Mouse (Mus musculus): Measurements from ENCODE around the gene Foxc1. TPM values are rescaled to one million over a fixed set of nuclear protein-coding genes. Genes with fewer than 3 reads are reported as not detected.
A peak's percentile ranks its signal among the peaks of the same experiment; 100 is the strongest.

The Foxc1 gene
- polyA plus RNA-seq, 1 experiment = 0.35 TPM

DNA sequence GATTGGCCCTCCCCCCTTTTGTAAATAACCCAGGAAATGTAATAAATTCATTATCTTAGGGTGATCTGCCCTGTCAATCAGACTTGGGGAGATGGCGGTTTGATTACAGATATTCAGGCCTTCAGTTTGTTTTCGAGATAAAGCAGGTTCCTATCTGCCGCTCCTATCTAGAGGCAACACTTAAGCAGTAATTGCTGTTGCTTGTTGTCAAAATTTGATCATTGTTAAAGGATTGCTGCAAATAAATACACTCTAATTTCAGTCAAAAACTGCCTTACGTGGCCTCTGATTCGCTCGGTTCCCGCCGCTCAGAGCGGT, 3.9 kb downstream of the Foxc1 start:
- Histone ChIP-seq H3K27me3 (ENCODE audit: control insufficient read depth, insufficient read depth, low read length) (peaks cover 61% of the 10 kb centered on the region), H3K4me3 (ENCODE audit: low read depth, low read length) (no peak overlapping the region), H3K36me3 (ENCODE audit: control insufficient read depth, insufficient read depth, low read length) (no peaks in the 10 kb centered on the region; the same call in 1 of the 2 replicates), H3K4me1 (ENCODE audit: control insufficient read depth, insufficient read depth, insufficient read length, low read length) (peaks cover 21% of the 10 kb centered on the region), H3K27ac (ENCODE audit: insufficient read depth, low read depth, low read length) (no peak overlapping the region)
- 19% methylated on average over 9 of the region's 9 CpGs for WGBS
- TF ChIP-seq CTCF (IDR thresholded peaks at IDR 0.05; ENCODE audit: extremely low read depth, insufficient read length, insufficient replicate concordance, low read depth, low read length) (no peak), POLR2A (IDR thresholded peaks at IDR 0.05; ENCODE audit: low read depth, low read length) (no peak)

DNA sequence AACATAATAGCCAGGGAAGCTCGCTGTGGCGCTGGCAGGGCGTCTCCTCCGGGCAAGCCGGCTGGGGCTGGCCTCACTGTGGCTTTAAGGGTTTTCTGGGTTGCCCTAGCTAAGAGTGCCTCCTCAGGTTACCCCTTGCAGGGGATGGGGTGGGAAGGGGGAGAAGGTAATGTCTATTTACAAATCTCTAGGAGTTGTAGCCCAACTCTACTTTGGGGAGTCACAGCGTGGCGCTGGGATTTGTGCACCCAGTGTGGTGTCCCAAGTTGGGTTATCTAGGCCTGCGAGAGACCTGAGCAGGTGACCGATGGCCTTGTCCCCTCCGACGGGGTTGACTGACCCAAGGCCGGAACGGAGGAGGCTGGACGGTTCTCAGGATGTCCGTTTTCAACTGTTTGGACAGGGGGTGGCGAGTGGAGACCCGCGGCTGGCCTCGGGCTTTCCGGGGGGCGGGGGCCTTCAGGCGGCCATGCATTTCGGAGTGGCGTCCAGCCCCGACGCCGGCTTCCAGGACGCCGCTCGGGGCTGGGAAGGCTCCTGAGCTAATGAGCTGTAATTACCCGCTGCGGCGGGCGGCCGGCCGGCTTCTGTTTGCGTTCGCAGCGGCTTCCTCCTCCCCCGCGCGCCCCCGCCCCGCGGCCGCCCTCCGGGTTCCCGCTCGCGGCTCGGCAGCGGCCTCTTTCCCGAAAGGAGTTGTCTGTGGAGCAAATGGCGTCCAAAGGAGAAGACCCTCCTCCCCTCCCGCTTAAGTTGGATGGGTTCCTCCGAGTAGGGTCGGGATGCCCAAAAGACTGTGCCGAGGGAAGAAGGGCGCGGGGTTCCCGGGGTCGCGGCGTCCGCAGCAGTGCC, 4.5 kb downstream of the Foxc1 start:
- TF ChIP-seq CTCF (IDR thresholded peaks at IDR 0.05; ENCODE audit: extremely low read depth, insufficient read length, insufficient replicate concordance, low read depth, low read length) (no peak), POLR2A (IDR thresholded peaks at IDR 0.05; ENCODE audit: low read depth, low read length) (no peak)
- H3K4me1 ChIP-seq (ENCODE audit: control insufficient read depth, insufficient read depth, insufficient read length, low read length) = peaks cover 21% of the 10 kb centered on the region
- H3K27me3 ChIP-seq (ENCODE audit: control insufficient read depth, insufficient read depth, low read length) = peaks cover 55% of the 10 kb centered on the region
- H3K4me3 ChIP-seq (ENCODE audit: low read depth, low read length) = peak overlapping the region; percentile 34
- 6% methylated on average over 65 of the region's 65 CpGs for WGBS
- peaks cover 3% of the 10 kb centered on the region; the same call in 1 of the 2 replicates for H3K36me3 ChIP-seq (ENCODE audit: control insufficient read depth, insufficient read depth, low read length)
- H3K27ac ChIP-seq (ENCODE audit: insufficient read depth, low read depth, low read length) = no peak overlapping the region

DNA sequence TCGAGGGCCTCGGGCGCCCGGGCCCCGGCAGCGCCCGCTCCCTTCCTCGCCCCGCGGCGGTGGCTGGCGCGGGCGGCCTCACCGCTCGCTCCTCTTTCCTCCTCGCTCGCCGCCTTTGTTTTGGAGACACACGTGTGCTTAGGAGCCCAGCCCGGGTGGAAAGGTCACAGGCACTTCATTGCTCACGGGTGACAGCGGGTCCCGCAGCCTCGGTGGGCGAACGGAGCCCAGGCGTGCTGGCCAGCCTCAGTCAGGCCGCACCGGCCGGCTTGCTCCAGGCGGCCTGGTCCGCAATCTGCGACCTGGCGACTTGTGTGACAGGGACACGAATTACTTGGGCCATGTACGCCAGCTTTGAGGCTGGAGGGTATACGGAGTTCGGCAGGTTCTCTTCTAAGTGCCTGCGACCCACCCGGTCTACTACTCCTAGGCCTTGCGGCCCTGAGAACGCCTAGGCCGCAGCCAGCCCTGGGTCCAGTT, 5.1 kb downstream of the Foxc1 start:
- Histone ChIP-seq H3K4me3 (ENCODE audit: low read depth, low read length) (peak overlapping the region; percentile 34; the same call in 1 of the 2 replicates), H3K27ac (ENCODE audit: insufficient read depth, low read depth, low read length) (no peak overlapping the region), H3K27me3 (ENCODE audit: control insufficient read depth, insufficient read depth, low read length) (peaks cover 49% of the 10 kb centered on the region), H3K36me3 (ENCODE audit: control insufficient read depth, insufficient read depth, low read length) (peaks cover 3% of the 10 kb centered on the region; the same call in 1 of the 2 replicates), H3K4me1 (ENCODE audit: control insufficient read depth, insufficient read depth, insufficient read length, low read length) (peaks cover 21% of the 10 kb centered on the region)
- 47% methylated on average over 44 of the region's 44 CpGs for WGBS
- TF ChIP-seq CTCF (IDR thresholded peaks at IDR 0.05; ENCODE audit: extremely low read depth, insufficient read length, insufficient replicate concordance, low read depth, low read length) = no peak
- no peak for TF ChIP-seq POLR2A (IDR thresholded peaks at IDR 0.05; ENCODE audit: low read depth, low read length)

DNA sequence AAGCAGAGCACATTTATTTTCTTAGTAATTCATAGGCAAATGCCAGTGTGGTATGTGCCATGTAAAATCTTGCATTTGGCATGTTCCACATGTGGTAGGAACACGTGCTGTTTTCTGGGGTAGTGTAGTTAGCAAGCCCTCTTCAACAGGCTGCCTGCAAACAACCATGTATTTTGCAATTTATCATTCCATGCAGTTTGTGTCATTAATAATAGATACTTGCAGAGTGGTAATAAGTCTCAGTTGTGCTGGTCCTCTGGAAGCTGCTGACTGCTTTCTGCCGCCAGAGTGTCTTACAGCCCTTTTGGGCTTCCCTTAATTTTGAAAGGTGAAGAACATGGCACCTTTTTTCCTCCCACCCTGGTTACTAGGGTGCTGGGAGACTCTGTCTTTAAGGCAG, 6.3 kb downstream of the Foxc1 start:
- Histone ChIP-seq H3K4me3 (ENCODE audit: low read depth, low read length) (no peak overlapping the region), H3K4me1 (ENCODE audit: control insufficient read depth, insufficient read depth, insufficient read length, low read length) (peaks cover 15% of the 10 kb centered on the region), H3K27ac (ENCODE audit: insufficient read depth, low read depth, low read length) (no peak overlapping the region), H3K27me3 (ENCODE audit: control insufficient read depth, insufficient read depth, low read length) (peaks cover 38% of the 10 kb centered on the region), H3K36me3 (ENCODE audit: control insufficient read depth, insufficient read depth, low read length) (peaks cover 5% of the 10 kb centered on the region; the same call in 1 of the 2 replicates)
- 93% methylated on average over 2 of the region's 2 CpGs for WGBS
- TF ChIP-seq CTCF (IDR thresholded peaks at IDR 0.05; ENCODE audit: extremely low read depth, insufficient read length, insufficient replicate concordance, low read depth, low read length) (no peak), POLR2A (IDR thresholded peaks at IDR 0.05; ENCODE audit: low read depth, low read length) (no peak)

DNA sequence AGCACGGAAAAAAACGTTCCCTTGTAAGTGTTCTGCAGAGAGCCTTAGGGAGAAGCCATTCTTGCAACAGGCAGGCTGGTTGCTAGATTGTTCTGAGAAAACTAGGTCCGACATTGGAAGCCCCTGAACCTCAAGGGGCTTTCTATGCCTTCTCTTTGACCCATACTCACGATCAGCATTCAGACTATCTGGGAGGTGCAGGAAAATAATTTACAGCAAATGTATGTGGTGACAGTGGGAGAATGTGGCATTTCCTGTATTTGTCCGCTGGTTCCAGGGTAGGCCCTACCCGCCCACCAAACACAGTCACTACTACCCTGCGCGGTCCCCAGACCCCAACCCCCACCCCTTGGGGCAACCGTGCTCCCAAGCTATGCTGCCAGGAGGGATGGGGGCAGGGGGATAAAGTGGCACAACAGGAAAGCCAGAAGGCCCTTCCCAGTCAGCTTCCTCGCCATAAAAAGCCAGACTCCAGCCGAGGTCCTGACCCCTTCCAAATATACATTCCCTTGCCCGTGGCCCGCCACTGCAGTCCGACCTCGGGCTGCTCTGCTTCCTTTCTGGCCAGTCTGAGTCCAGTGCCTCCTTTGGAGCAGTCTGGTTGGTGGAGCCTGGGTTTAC, 9.1 kb downstream of the Foxc1 start:
- peaks cover 14% of the 10 kb centered on the region for H3K27me3 ChIP-seq (ENCODE audit: control insufficient read depth, insufficient read depth, low read length)
- H3K36me3 ChIP-seq (ENCODE audit: control insufficient read depth, insufficient read depth, low read length) = peaks cover 17% of the 10 kb centered on the region
- no peak overlapping the region for H3K4me3 ChIP-seq (ENCODE audit: low read depth, low read length)
- TF ChIP-seq CTCF (IDR thresholded peaks at IDR 0.05; ENCODE audit: extremely low read depth, insufficient read length, insufficient replicate concordance, low read depth, low read length) = no peak
- TF ChIP-seq POLR2A (IDR thresholded peaks at IDR 0.05; ENCODE audit: low read depth, low read length) = no peak
- peaks cover 7% of the 10 kb centered on the region for H3K4me1 ChIP-seq (ENCODE audit: control insufficient read depth, insufficient read depth, insufficient read length, low read length)
- 86% methylated on average over 15 of the region's 15 CpGs for WGBS
- no peak overlapping the region for H3K27ac ChIP-seq (ENCODE audit: insufficient read depth, low read depth, low read length)

DNA sequence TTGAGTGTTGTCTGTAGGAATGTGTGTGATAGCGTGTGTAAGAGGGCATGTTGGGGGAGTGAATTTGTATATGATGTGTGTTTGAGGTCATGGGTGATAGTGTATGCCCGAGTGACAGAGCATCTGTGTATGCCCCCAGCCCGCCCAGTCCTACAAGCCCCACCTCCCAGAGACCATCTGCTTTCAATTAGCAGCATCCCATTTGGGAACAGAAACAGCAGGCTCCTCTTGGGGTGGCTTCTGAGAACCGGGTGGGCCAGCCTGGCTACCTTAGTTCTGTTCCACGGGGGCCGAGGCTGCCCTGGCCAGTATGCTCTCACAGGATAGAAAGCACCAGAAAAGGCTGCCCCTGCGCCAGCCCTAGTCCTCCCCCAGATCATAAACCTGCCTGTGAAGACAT, 11.9 kb downstream of the Foxc1 start:
- Histone ChIP-seq H3K36me3 (ENCODE audit: control insufficient read depth, insufficient read depth, low read length) (peaks cover 17% of the 10 kb centered on the region), H3K4me3 (ENCODE audit: low read depth, low read length) (no peak overlapping the region), H3K27me3 (ENCODE audit: control insufficient read depth, insufficient read depth, low read length) (no peaks in the 10 kb centered on the region), H3K27ac (ENCODE audit: insufficient read depth, low read depth, low read length) (no peak overlapping the region), H3K4me1 (ENCODE audit: control insufficient read depth, insufficient read depth, insufficient read length, low read length) (no peaks in the 10 kb centered on the region)
- WGBS = 80% methylated on average over 7 of the region's 7 CpGs
- no peak for TF ChIP-seq POLR2A (IDR thresholded peaks at IDR 0.05; ENCODE audit: low read depth, low read length)
- TF ChIP-seq CTCF (IDR thresholded peaks at IDR 0.05; ENCODE audit: extremely low read depth, insufficient read length, insufficient replicate concordance, low read depth, low read length) = no peak
